Mouse (Mus musculus) kidney, adult 2 months (tissue): ENCODE results near the gene Ntm.

Source experiments
- CTCF ChIP-seq: fragments of 200-500 bp; conservative IDR thresholded peaks from 2 replicates; pipeline ENCODE4 v1.5.1; 2011; ENCODE audit warnings: low read depth, mild to moderate bottlenecking, control low read depth, low read length, moderate library complexity, mixed read lengths; ENCODE audit not compliant: insufficient read depth, insufficient read length
- POLR2A ChIP-seq: fragments of 200-500 bp; IDR thresholded peaks from one replicate; pipeline ENCODE4 v1.6.1; 2011; ENCODE audit warnings: low read depth, low read length, control low read depth

GRCm38 (mm10) chr9:29306961-29307360 lies 656.0 kb downstream of the Ntm start:
- TF ChIP-seq POLR2A = no peak
- TF ChIP-seq CTCF = no peak
